20 mouse cellular contexts compared by ENCODE assay signal in genomic region chr6:72387816-72388215, GRCm38 (mm10). TPM values are rescaled to one million over a fixed set of nuclear protein-coding genes. Genes with fewer than 3 reads are reported as not detected.
DNase-seq lines count a peak whose midpoint lies in the region; ATAC-seq and TF ChIP-seq lines count a peak whose summit lies in the region.
"Had no signal": no experiment of that assay in that cellular context is flagged by ENCODE, and none has a peak within 500 bp of the region (broad histone marks: within the 10 kb centered on the region; RNA-seq: fewer than 3 reads in every experiment).

No protein-coding gene starts in this region.

- ATAC-seq in heart, embryonic 11.5 days (replicated peaks; ENCODE audit: insufficient number of reproducible peaks, low FRiP score, low TSS enrichment) = no peak
- no peak for ATAC-seq in lung, postnatal 0 days
- ATAC-seq in liver, embryonic 14.5 days (ENCODE audit: insufficient read depth) = no peak
- ATAC-seq: forebrain, embryonic 14.5 days; hindbrain, embryonic 16.5 days; midbrain, embryonic 16.5 days had no signal

- H3K9me3 ChIP-seq in heart, embryonic 11.5 days (replicated peaks; ENCODE audit: control insufficient read depth, low read length) = no peaks in the 10 kb centered on the region
- H3K9me3 ChIP-seq in lung, postnatal 0 days (ENCODE audit: low read length) = no peaks in the 10 kb centered on the region
- H3K9me3 ChIP-seq in limb, embryonic 10.5 days (replicated peaks) = no peaks in the 10 kb centered on the region
- no peaks in the 10 kb centered on the region for H3K9me3 ChIP-seq in liver, embryonic 14.5 days (ENCODE audit: control insufficient read depth, low read length)
- H3K9me3 ChIP-seq: neural tube, embryonic 15.5 days had no signal

- no peak overlapping the region for H3K27ac ChIP-seq in heart, embryonic 11.5 days (ENCODE audit: low read depth, low read length)
- no peak overlapping the region for H3K27ac ChIP-seq in lung, postnatal 0 days (ENCODE audit: low read length)
- peak overlapping the region; percentile 92; the same call in 1 of the 2 replicates for H3K27ac ChIP-seq in limb, embryonic 10.5 days
- H3K27ac ChIP-seq in liver, embryonic 14.5 days = peak overlapping the region; percentile 99
- H3K27ac ChIP-seq: left cerebral cortex, adult 2 months; neural tube, embryonic 15.5 days had no signal

- no peak for TF ChIP-seq EP300 in lung, postnatal 0 days (IDR thresholded peaks at IDR 0.05)
- no peak for TF ChIP-seq EP300 in liver, embryonic 14.5 days (IDR thresholded peaks at IDR 0.05; ENCODE audit: low read depth)

- H3K9ac ChIP-seq in heart, embryonic 11.5 days (ENCODE audit: low read depth, low read length) = no peak overlapping the region
- no peak overlapping the region for H3K9ac ChIP-seq in lung, postnatal 0 days (replicated peaks; ENCODE audit: low read depth)
- peak overlapping the region; percentile 99 for H3K9ac ChIP-seq in liver, embryonic 14.5 days (replicated peaks)
- H3K9ac ChIP-seq: neural tube, embryonic 15.5 days had no signal

- H3K36me3 ChIP-seq in heart, embryonic 11.5 days (ENCODE audit: control insufficient read depth, insufficient read depth, low read length) = peaks cover 10% of the 10 kb centered on the region
- H3K36me3 ChIP-seq in lung, postnatal 0 days (ENCODE audit: insufficient read depth, low read length) = peaks cover 9% of the 10 kb centered on the region; the same call in 1 of the 2 replicates
- peaks cover 23% of the 10 kb centered on the region for H3K36me3 ChIP-seq in limb, embryonic 10.5 days
- H3K36me3 ChIP-seq in liver, embryonic 14.5 days (replicated peaks; ENCODE audit: control insufficient read depth, insufficient read depth, low read depth) = peaks cover 33% of the 10 kb centered on the region
- H3K36me3 ChIP-seq: neural tube, embryonic 15.5 days had no signal

- TF ChIP-seq CTCF in lung, postnatal 0 days (IDR thresholded peaks at IDR 0.05) = no peak
- no peak for TF ChIP-seq CTCF in liver, embryonic 14.5 days (IDR thresholded peaks at IDR 0.05; ENCODE audit: low read depth)

- 77% methylated on average over 3 of the region's 3 CpGs for WGBS in heart, embryonic 11.5 days (ENCODE audit: insufficient replicate concordance)
- 89% methylated on average over 3 of the region's 3 CpGs for WGBS in lung, postnatal 0 days
- 61% methylated on average over 3 of the region's 3 CpGs for WGBS in limb, embryonic 10.5 days
- 72% methylated on average over 3 of the region's 3 CpGs for WGBS in liver, embryonic 14.5 days (ENCODE audit: insufficient replicate concordance)

- no peaks in the 10 kb centered on the region for H3K27me3 ChIP-seq in heart, embryonic 11.5 days (ENCODE audit: control insufficient read depth, insufficient read depth, low read length)
- H3K27me3 ChIP-seq in lung, postnatal 0 days (replicated peaks; ENCODE audit: insufficient read depth, low read length) = no peaks in the 10 kb centered on the region
- no peaks in the 10 kb centered on the region for H3K27me3 ChIP-seq in limb, embryonic 10.5 days (ENCODE audit: low read depth, poor library complexity, severe bottlenecking)
- H3K27me3 ChIP-seq in liver, embryonic 14.5 days (ENCODE audit: control insufficient read depth, insufficient read depth, low read length) = no peaks in the 10 kb centered on the region

- H3K4me1 ChIP-seq in heart, embryonic 11.5 days (ENCODE audit: control insufficient read depth, insufficient read depth, low read length) = peaks cover 16% of the 10 kb centered on the region
- H3K4me1 ChIP-seq in lung, postnatal 0 days (ENCODE audit: insufficient read depth, low read depth, low read length) = peaks cover 16% of the 10 kb centered on the region; the same call in 1 of the 2 replicates
- peaks cover 41% of the 10 kb centered on the region for H3K4me1 ChIP-seq in limb, embryonic 10.5 days
- peaks cover 57 to 67% of the 10 kb centered on the region in 2 experiments for H3K4me1 ChIP-seq in liver, embryonic 14.5 days (replicated peaks; ENCODE audit: control insufficient read depth in 2 of 2, insufficient read depth in 2 of 2, low read length in 1 of 2)

- peak overlapping the region; percentile 82; the same call in 1 of the 2 replicates for H3K4me2 ChIP-seq in heart, embryonic 11.5 days
- peak overlapping the region; percentile 61 for H3K4me2 ChIP-seq in lung, postnatal 0 days (replicated peaks; ENCODE audit: low read depth, low read length)
- peak overlapping the region; percentile 79 for H3K4me2 ChIP-seq in liver, embryonic 14.5 days (ENCODE audit: low read depth)
- H3K4me2 ChIP-seq: neural tube, embryonic 15.5 days had no signal

- DNase-seq in heart, adult 11 months = no peak
- DNase-seq in lung, postnatal 0 days (ENCODE audit: low spot score) = no peak
- no peak for DNase-seq in lung, postnatal 36 days
- no peak for DNase-seq in limb, embryonic 10.5 days (ENCODE audit: low spot score)
- no peak for DNase-seq in liver, embryonic 14.5 days (ENCODE audit: low read depth in 3 of 3, low spot score in 3 of 3)
- no peak for DNase-seq in embryo, embryonic 9.5 days (ENCODE audit: extremely low spot score)
- DNase-seq in testis, postnatal 10 days (ENCODE audit: low spot score) = no peak
- DNase-seq: cerebellum, adult 2 months; heart, postnatal 4 days; kidney, adult 18-20 months; kidney, postnatal 36 days; layer of hippocampus, adult 9-11 months; left cerebral cortex, postnatal 4 days; thymus, postnatal 14 days had no signal

- H3K4me3 ChIP-seq in heart, embryonic 11.5 days (ENCODE audit: low read depth, low read length) = no peak overlapping the region
- H3K4me3 ChIP-seq in lung, postnatal 0 days (ENCODE audit: low read depth, low read length) = no peak overlapping the region
- peak overlapping the region; percentile 17; the same call in 1 of the 2 replicates for H3K4me3 ChIP-seq in limb, embryonic 10.5 days
- H3K4me3 ChIP-seq in liver, embryonic 14.5 days (ENCODE audit: insufficient read depth in 1 of 2, low read depth in 2 of 2, low read length in 2 of 2) = peak overlapping the region; percentile 91 to 97
- H3K4me3 ChIP-seq: left cerebral cortex, adult 2 months; neural tube, embryonic 15.5 days had no signal

RNA-seq across cellular contexts. Expression of gene Vamp8, which starts 2.7 kb away (rescaled TPM):
- polyA plus RNA-seq in heart, embryonic 11.5 days (2014; fragmentation: Nextera tagmentation; extraction: Ambion mirVana) = 137 and 142 TPM in 2 replicates
- 608 and 656 TPM in 2 replicates for polyA plus RNA-seq in lung, postnatal 0 days (2015; fragmentation: Nextera tagmentation; extraction: Ambion mirVana)
- polyA plus RNA-seq in limb, embryonic 10.5 days (2016; fragmentation: Nextera tagmentation; extraction: Ambion mirVana) = 67.5 and 81.7 TPM in 2 replicates
- polyA plus RNA-seq in liver, embryonic 14.5 days (2012; rRNA removed) = 129 and 188 TPM in 2 replicates
- 266 and 276 TPM in 2 replicates for polyA plus RNA-seq in liver, embryonic 14.5 days (2014; fragmentation: Nextera tagmentation; extraction: Ambion mirVana)

RNA-seq across cellular contexts. Expression of gene Vamp5, which starts 7.5 kb away (rescaled TPM):
- 55.3 and 59.2 TPM in 2 replicates for polyA plus RNA-seq in heart, embryonic 11.5 days (2014; fragmentation: Nextera tagmentation; extraction: Ambion mirVana)
- polyA plus RNA-seq in lung, postnatal 0 days (2015; fragmentation: Nextera tagmentation; extraction: Ambion mirVana) = 80.5 and 83.3 TPM in 2 replicates
- polyA plus RNA-seq in limb, embryonic 10.5 days (2016; fragmentation: Nextera tagmentation; extraction: Ambion mirVana) = 19.1 and 19.7 TPM in 2 replicates
- 72.5 and 80.0 TPM in 2 replicates for polyA plus RNA-seq in liver, embryonic 14.5 days (2012; rRNA removed)
- polyA plus RNA-seq in liver, embryonic 14.5 days (2014; fragmentation: Nextera tagmentation; extraction: Ambion mirVana) = 81.0 and 94.5 TPM in 2 replicates

RNA-seq across cellular contexts. Expression of gene Rnf181, which starts 21.1 kb away (rescaled TPM):
- polyA plus RNA-seq in heart, embryonic 11.5 days (2014; fragmentation: Nextera tagmentation; extraction: Ambion mirVana) = 95.4 and 107 TPM in 2 replicates
- 202 and 208 TPM in 2 replicates for polyA plus RNA-seq in lung, postnatal 0 days (2015; fragmentation: Nextera tagmentation; extraction: Ambion mirVana)
- polyA plus RNA-seq in limb, embryonic 10.5 days (2016; fragmentation: Nextera tagmentation; extraction: Ambion mirVana) = 109 TPM in 2 replicates
- 40.3 and 42.8 TPM in 2 replicates for polyA plus RNA-seq in liver, embryonic 14.5 days (2012; rRNA removed)
- 68.0 and 75.4 TPM in 2 replicates for polyA plus RNA-seq in liver, embryonic 14.5 days (2014; fragmentation: Nextera tagmentation; extraction: Ambion mirVana)

RNA-seq across cellular contexts. Expression of gene Ggcx, which starts 26.3 kb away (rescaled TPM):
- 23.9 and 27.1 TPM in 2 replicates for polyA plus RNA-seq in heart, embryonic 11.5 days (2014; fragmentation: Nextera tagmentation; extraction: Ambion mirVana)
- 28.6 and 32.2 TPM in 2 replicates for polyA plus RNA-seq in lung, postnatal 0 days (2015; fragmentation: Nextera tagmentation; extraction: Ambion mirVana)
- 20.2 and 25.9 TPM in 2 replicates for polyA plus RNA-seq in limb, embryonic 10.5 days (2016; fragmentation: Nextera tagmentation; extraction: Ambion mirVana)
- polyA plus RNA-seq in liver, embryonic 14.5 days (2012; rRNA removed) = 10.9 and 11.3 TPM in 2 replicates
- 5.7 and 6.5 TPM in 2 replicates for polyA plus RNA-seq in liver, embryonic 14.5 days (2014; fragmentation: Nextera tagmentation; extraction: Ambion mirVana)

RNA-seq across cellular contexts. Expression of gene Tmem150a, which starts 32.6 kb away (rescaled TPM):
- polyA plus RNA-seq in heart, embryonic 11.5 days (2014; fragmentation: Nextera tagmentation; extraction: Ambion mirVana) = 14.8 and 15.1 TPM in 2 replicates
- polyA plus RNA-seq in lung, postnatal 0 days (2015; fragmentation: Nextera tagmentation; extraction: Ambion mirVana) = 17.6 and 25.7 TPM in 2 replicates
- polyA plus RNA-seq in limb, embryonic 10.5 days (2016; fragmentation: Nextera tagmentation; extraction: Ambion mirVana) = 9.9 and 10.3 TPM in 2 replicates
- polyA plus RNA-seq in liver, embryonic 14.5 days (2012; rRNA removed) = 39.0 and 58.3 TPM in 2 replicates
- polyA plus RNA-seq in liver, embryonic 14.5 days (2014; fragmentation: Nextera tagmentation; extraction: Ambion mirVana) = 43.6 and 48.0 TPM in 2 replicates

Comparison
In these comparisons a context has a peak if more than half of its experiments do, and no peak if none do; other contexts are left out.
1. H3K27ac ChIP-seq: peak in limb, embryonic 10.5 days (single experiment) and liver, embryonic 14.5 days (single experiment); none in heart, embryonic 11.5 days (single experiment) and lung, postnatal 0 days (single experiment).
2. H3K4me3 ChIP-seq: peak in limb, embryonic 10.5 days (single experiment) and liver, embryonic 14.5 days (2 of 2); none in heart, embryonic 11.5 days (single experiment) and lung, postnatal 0 days (single experiment).
3. Peak in every context shown above with its lines, with median percentiles within 50 percentile points of each other: H3K4me2 ChIP-seq.